Mouse (Mus musculus) left cerebral cortex, adult 11 months (tissue): ENCODE data around the gene Ttll3.

Source experiments
- DNase-seq: peaks from one replicate; pipeline ENCODE4 v3.0.0; 2022; ENCODE audit warnings: low spot score

Gene Ttll3

DNA sequence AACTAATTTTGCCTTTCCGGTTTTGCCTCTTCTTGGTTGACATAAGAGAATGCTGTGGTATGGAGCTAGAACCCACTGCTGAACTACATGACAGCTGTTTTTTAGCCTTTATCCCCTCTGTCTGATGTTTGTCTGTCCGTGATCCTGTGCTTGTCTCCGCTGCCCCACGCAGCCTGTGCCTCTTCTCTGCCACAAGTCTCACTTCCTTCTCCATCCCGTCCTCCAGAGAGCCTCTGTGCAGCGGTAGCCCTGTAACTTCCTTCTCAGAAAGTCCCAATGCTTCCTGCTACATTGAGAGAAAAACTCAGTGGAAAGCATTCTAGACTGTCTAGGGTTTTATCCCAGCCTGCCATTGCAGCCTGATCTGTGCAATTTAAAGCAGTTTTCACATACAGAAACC is 9.8 kb upstream of the Ttll3 start:
- DNase-seq = no peak

GRCm38 (mm10) chr6:113380480-113380879 is 8.6 kb upstream of the Ttll3 start:
- DNase-seq = no peak

DNA sequence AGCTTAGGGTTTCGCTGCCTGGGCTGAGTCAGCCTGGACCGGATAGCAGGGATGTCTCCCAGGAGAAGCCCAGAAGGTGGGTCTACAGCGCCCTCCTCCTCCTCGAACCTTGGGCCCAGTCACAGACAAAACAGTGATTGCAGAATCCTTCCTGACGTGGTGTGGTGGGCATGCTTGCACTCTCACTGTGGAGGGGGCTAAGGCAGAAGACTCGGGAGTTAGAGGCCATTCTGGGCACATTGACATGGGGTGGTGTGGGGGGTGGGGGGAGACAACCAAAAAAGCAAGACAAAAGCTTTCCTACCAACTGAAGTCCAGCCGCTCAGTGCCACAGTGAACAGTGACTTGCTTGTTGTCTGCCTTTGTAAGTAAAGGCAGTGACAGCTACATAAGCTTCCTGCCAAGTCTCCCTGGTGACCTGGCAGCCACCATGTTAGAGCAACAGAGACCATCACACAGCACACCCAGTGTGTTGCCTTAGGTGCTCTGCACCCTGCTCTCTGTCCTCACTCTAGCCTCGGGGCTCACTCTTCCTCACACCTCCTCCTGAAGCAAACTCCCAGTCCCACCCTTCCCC is 4.6 kb upstream of the Ttll3 start:
- no peak for DNase-seq

DNA sequence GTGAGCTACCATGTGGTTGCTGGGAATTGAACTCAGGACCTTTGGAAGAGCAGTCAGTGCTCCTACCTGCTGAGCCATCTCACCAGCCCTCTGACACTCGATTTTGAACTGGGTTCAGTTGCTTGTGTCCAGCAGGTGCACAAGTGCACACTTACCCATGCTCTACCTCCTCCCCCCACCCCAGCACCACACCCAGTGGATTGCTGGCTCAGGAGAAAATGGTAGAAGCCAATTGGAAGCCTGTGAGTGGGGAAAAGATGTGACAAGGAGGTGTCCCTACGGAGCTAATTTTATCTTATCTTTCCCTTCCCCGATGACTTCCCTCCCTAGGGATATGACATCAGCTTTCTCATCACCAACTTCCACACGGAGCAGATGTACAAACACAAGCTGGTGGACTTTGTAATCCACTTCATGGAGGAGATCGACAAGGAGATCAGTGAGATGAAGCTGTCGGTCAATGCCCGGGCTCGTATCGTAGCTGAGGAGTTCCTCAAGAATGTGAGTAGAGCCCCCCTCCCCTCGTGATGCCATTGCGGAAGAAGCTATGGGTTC is 3.8 kb upstream of the Ttll3 start:
- no peak for DNase-seq

DNA sequence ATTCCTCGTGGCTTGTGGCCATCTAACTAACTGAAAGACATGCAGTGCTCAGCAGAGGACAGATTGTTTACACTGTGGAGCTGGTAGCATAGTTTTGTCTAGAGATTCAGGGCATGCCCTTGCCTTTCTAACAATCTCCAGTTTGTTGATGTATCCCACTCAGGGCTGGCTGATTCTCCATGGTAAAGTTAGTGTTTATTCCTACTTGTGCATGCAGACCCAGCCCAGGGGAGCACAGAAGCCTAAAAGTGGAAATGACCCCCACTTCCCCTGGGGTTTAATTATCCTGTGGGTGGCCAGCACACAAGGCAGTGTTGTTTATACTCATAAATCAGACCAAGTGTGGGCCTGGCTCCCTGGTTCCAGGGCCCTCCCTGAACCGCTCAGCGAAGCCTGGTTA is 3.0 kb upstream of the Ttll3 start:
- no peak for DNase-seq

DNA sequence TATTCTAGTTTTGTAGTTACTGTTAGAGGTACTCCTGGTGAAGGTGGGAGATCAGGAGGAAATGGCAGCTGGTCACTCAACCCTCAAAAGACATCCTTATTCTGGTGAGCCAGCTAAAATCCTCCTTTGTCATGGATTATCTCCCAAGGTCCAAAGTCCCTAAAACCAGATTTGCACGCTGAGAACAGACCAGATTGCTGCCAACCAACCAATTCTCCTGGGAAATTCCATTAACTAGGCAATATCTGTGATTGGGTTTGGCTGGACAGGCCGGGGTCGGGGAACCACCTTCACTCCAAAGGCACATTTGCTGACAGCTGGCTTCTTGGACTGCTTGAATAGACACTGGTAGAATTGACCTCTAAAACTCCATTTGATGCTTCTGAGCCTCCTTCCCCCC is 1.7 kb downstream of the Ttll3 start:
- DNase-seq = no peak

DNA sequence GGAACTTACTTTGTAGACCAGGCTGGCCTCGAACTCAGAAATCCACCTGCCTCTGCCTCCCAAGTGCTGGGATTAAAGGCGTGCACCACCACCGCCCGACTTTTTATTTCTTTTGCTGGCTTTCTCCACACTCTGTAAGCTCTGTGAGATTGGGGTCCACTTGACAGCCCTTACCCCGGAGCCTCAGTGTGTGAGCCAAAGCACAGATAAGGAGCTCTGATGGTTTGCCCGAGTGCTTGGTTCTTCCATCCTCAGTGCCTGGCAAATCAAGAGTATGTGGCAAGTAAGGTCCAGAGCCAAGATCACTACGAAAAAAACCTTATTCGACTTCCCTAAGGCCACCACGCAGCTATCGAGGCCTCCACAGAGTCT is 2.9 kb downstream of the Ttll3 start:
- DNase-seq = no peak

DNA sequence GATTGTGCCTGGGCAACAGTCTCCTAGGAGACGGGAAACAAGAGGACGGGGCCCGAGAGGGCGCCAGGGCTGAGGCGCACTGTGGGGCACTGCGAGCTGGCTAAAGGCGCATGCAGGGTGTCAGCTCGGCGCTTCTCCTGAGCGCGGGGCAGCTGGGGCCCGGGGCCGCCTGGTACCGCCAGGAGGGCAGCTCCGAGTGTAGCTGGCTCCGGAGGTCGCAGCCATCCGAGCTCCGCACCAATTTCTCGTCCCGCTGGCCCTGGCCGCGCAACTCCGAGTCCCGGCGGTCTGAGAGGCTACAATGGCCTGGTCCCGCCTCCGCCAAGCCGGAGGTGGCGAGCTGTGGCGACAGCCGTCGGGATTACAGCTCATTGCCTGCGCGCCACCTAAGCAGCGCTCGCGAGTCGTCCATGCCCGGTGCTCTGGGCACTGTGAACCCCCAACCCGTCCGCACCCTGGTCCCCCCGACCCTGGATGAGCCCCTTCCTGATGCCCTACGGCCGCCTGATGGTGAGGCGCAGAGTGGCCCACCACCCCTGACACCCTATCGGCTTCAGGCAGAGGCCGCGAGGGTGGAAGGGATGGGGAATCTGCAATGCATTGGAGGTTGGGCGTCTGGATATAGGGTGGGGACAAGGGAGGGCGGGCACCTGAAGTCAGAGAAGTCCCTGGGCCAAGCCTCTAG is 3.5 kb downstream of the Ttll3 start:
- no peak for DNase-seq

GRCm38 (mm10) chr6:113393951-113394350 is 4.9 kb downstream of the Ttll3 start:
- no peak for DNase-seq

- DNase-seq = no peak
Measured at GRCm38 (mm10) chr6:113394811-113395210, 5.8 kb downstream of the Ttll3 start.

DNA sequence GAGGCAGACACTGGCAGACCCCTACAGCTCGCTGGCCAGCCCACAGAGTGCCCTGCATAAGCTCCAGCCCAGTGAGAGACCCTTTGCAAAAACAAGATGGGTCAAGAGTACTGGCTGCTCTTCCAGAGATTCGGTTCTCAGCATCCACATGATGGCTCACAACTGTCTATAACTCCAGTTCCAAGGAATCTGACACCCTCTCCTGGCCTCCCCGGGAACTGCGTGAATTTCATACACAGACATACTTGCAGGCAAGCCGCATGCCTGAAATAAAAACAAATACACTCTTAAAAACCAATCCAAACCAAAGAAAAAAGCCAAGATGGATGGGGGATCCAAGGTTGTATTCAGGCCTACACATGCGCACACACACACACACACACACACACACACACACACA is 6.4 kb downstream of the Ttll3 start:
- DNase-seq = no peak

DNA sequence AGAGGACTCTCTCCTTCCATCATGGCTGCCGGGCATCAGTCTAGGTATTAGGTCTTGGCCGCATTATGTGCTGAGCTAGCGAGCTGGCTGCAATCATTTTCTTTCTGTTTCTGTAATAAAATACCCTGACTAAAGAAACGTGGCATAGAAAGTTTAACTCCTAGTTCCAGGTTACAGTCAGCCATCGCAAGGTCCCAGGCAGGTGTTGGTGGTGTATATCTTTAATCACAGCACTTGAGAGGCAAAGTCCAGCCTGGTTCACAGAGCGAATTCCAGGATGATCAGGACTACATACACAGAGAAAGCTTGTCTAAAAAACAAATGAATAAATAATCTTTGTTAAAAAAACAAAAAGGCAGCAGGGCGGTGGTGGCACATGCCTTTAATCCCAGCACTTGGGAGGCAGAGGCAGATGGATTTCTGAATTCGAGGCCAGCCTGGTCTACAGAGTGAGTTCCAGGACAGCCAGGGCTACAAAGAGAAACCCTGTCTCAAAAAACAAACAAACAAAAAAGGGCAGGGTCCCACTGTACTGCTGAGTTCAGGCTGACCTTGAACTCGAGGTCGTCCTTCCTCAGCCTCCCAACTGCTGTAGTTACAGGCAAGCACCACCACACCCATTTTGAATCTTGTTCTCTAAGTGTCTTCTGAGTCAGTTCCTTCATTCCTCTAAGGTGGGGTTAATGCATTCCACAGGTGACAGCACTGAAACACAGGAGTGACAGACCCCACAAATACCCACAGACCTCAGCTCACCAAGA is 7.4 kb downstream of the Ttll3 start:
- no peak for DNase-seq

- no peak for DNase-seq
Measured at GRCm38 (mm10) chr6:113402094-113402493, 13.0 kb downstream of the Ttll3 start.

- DNase-seq = no peak
Measured at GRCm38 (mm10) chr6:113404649-113405448, 15.8 kb downstream of the Ttll3 start.

DNA sequence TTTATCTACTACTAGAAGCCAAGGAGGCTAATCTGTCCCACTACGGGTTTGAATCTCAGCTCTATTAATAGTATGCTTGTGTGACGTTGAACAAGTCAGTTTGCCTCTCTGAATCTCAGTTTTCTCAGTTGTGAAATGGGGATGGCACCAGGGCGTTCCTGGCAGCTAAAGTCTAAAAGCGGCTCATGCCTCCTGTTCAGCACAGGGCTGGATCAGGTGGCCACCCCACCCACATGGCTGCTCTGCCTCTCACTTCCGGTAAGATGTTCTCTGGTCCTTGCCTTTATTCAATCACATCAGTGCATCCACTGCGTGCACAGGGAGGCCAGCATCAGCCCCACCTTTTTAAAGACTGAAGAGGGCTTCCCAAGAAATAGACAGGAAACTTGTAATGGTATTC is 16.4 kb downstream of the Ttll3 start:
- DNase-seq = no peak

DNA sequence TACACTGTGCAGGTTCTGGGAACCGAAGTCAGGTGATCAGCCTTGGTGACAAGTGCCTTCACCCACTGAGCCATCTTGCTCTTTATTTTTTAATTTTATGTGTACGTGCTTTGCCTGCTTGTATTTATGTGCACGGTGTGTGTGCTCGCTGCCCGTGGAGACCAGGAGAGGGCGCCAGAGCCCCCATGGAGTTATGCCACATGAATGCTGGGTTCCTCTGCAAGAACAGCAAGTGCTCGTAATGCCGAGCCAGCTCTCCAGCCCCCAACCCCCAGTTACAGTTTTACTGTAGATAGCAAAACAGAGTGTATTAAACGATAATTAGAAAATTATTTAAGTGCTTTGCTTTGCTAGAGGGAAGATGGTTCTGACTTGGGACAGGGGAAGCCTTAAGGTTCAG is 17.6 kb downstream of the Ttll3 start:
- no peak for DNase-seq

- no peak for DNase-seq
Measured at GRCm38 (mm10) chr6:113410001-113410400, 20.9 kb downstream of the Ttll3 start.

GRCm38 (mm10) chr6:113416416-113416815 is 27.4 kb downstream of the Ttll3 start:
- no peak for DNase-seq

- DNase-seq = no peak
Measured at GRCm38 (mm10) chr6:113418441-113419198, 29.6 kb downstream of the Ttll3 start.

GRCm38 (mm10) chr6:113419199-113419587 is 30.1 kb downstream of the Ttll3 start, which contains the start of gene Rpusd3:
Rpusd3 (minus strand) TSS chr6:113419340.
- DNase-seq = peak; percentile 91

GRCm38 (mm10) chr6:113423000-113423399 is 33.9 kb downstream of the Ttll3 start:
- DNase-seq = no peak

DNA sequence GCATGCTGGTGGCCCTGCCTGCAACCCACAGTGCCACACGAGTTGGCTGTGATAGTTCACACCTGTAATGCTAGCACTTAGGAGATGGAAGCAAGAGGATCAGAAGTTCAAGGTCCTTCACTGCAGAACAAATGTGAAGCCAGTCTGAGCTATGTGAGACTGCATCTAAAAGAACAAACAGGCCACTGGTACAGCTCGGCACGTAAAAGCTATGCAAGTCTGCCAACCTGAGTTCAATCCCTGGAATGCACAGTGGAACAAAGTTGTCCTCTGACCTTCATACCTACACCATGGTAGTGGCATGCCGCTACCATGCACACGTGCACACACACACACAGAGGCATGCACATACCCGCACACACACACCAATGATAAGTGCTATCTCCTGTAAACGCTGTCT is 35.1 kb downstream of the Ttll3 start:
- no peak for DNase-seq
